Mouse (Mus musculus) MEL (cell line): ENCODE data around the gene Epn3. TPM values are rescaled to one million over a fixed set of nuclear protein-coding genes. Genes with fewer than 3 reads are reported as not detected.
A peak's percentile ranks its signal among the peaks of the same experiment; 100 is the strongest.

Experiments used
- DNase-seq: peaks from one replicate; pipeline ENCODE4 v3.0.0; 2011; ENCODE audit warnings: low read depth, low spot score
- H3K27ac ChIP-seq: 2 replicates; pipeline ENCODE4 v1.5.1; 2012; ENCODE audit warnings: low read depth, mild to moderate bottlenecking, control low read depth, low read length, moderate library complexity; ENCODE audit not compliant: control insufficient read depth
- H3K27me3 ChIP-seq, 2 experiments: fragments of 150-350 bp in 1 of 2; sonication (generic) in 1 of 2; 2 replicates each; pipeline ENCODE4 v1.6.1; 2012; ENCODE audit warnings: low read length in 2 of 2, mild to moderate bottlenecking in 2 of 2, improper control_type of control experiment in 1 of 2, moderate library complexity in 1 of 2; ENCODE audit not compliant: insufficient read depth in 2 of 2, control insufficient read depth in 1 of 2
- H3K36me3 ChIP-seq, 2 experiments: 2 replicates each; pipeline ENCODE4 v1.6.1; 2012 to 2014; ENCODE audit warnings: low read length in 2 of 2, improper control_type of control experiment in 1 of 2, inconsistent platforms in 1 of 2, mild to moderate bottlenecking in 1 of 2; ENCODE audit not compliant: insufficient read depth in 2 of 2, control insufficient read depth in 1 of 2
- H3K4me1 ChIP-seq, 2 experiments: fragments of 150-350 bp in 1 of 2; sonication (generic) in 1 of 2; 2 replicates each; pipeline ENCODE4 v1.6.1; 2012; ENCODE audit warnings: low read length in 2 of 2, improper control_type of control experiment in 1 of 2, mild to moderate bottlenecking in 1 of 2; ENCODE audit not compliant: insufficient read depth in 2 of 2, control insufficient read depth in 1 of 2
- H3K4me3 ChIP-seq, 2 experiments: fragments of 150-350 bp in 1 of 2; sonication (generic) in 1 of 2; 2 replicates each; pipeline ENCODE4 v1.5.1; 2012; ENCODE audit warnings: low read depth in 2 of 2, low read length in 2 of 2, mild to moderate bottlenecking in 2 of 2, moderate library complexity in 2 of 2, control low read depth in 1 of 2, improper control_type of control experiment in 1 of 2; ENCODE audit not compliant: control insufficient read depth in 1 of 2, insufficient read depth in 1 of 2
- H3K79me2 ChIP-seq: 2 replicates; pipeline ENCODE4 v1.6.1; 2012; ENCODE audit warnings: mild to moderate bottlenecking, low read length, moderate library complexity; ENCODE audit not compliant: control insufficient read depth, poor library complexity, insufficient read depth
- H3K9ac ChIP-seq: 2 replicates; pipeline ENCODE4 v1.6.1; 2012; ENCODE audit warnings: low read depth, mild to moderate bottlenecking, control low read depth, low read length, moderate library complexity; ENCODE audit not compliant: control insufficient read depth, poor library complexity, severe bottlenecking
- H3K9me3 ChIP-seq: fragments of 150-350 bp; sonication (generic); replicated peaks from 2 replicates; pipeline ENCODE4 v1.6.1; 2012; ENCODE audit warnings: mild to moderate bottlenecking, low read length, improper control_type of control experiment, moderate library complexity; ENCODE audit not compliant: insufficient read depth
- BHLHE40 ChIP-seq: IDR thresholded peaks from 2 replicates; pipeline ENCODE4 v1.6.1; 2012; ENCODE audit warnings: low read depth, mild to moderate bottlenecking, inconsistent platforms, low read length, improper control_type of control experiment, borderline replicate concordance
- E2F4 ChIP-seq: IDR thresholded peaks from 2 replicates; pipeline ENCODE4 v1.6.1; 2011; ENCODE audit warnings: low read depth, low read length, improper control_type of control experiment, borderline replicate concordance
- EP300 ChIP-seq, 2 experiments: IDR thresholded peaks; 2 replicates each; pipeline ENCODE4 v1.6.1; 2011; ENCODE audit warnings: improper control_type of control experiment in 2 of 2, low read length in 2 of 2, low read depth in 1 of 2, mild to moderate bottlenecking in 1 of 2
- ETS1 ChIP-seq: IDR thresholded peaks from 2 replicates; pipeline ENCODE4 v1.6.1; 2012; ENCODE audit warnings: low read depth, mild to moderate bottlenecking, inconsistent platforms, low read length, improper control_type of control experiment, moderate library complexity
- GABPA ChIP-seq: IDR thresholded peaks from 2 replicates; pipeline ENCODE4 v1.6.1; 2012; ENCODE audit warnings: low read depth, mild to moderate bottlenecking, inconsistent platforms, low read length, improper control_type of control experiment, moderate library complexity
- HCFC1 ChIP-seq: IDR thresholded peaks from 2 replicates; pipeline ENCODE4 v1.6.1; 2012; ENCODE audit warnings: low read depth, mild to moderate bottlenecking, inconsistent platforms, low read length, improper control_type of control experiment, moderate library complexity
- MAFK ChIP-seq: IDR thresholded peaks from 2 replicates; pipeline ENCODE4 v1.6.1; 2011; ENCODE audit warnings: low read depth, mild to moderate bottlenecking, low read length, improper control_type of control experiment, borderline replicate concordance
- MAZ ChIP-seq: IDR thresholded peaks from 2 replicates; pipeline ENCODE4 v1.6.1; 2012; ENCODE audit warnings: low read depth, mild to moderate bottlenecking, inconsistent platforms, low read length, improper control_type of control experiment
- MEF2A ChIP-seq: IDR thresholded peaks from 2 replicates; pipeline ENCODE4 v1.6.1; 2014; ENCODE audit warnings: low read depth, mild to moderate bottlenecking, inconsistent platforms, low read length, improper control_type of control experiment; ENCODE audit not compliant: poor library complexity, insufficient replicate concordance, severe bottlenecking; ENCODE audit errors: extremely low read depth
- MXI1 ChIP-seq: IDR thresholded peaks from 2 replicates; pipeline ENCODE4 v1.6.1; 2011; ENCODE audit warnings: mild to moderate bottlenecking, low read depth, low read length, improper control_type of control experiment
- MYB ChIP-seq: IDR thresholded peaks from 2 replicates; pipeline ENCODE4 v1.6.1; 2011; ENCODE audit warnings: mild to moderate bottlenecking, low read depth, low read length, improper control_type of control experiment
- MYC ChIP-seq: IDR thresholded peaks from 2 replicates; pipeline ENCODE4 v1.6.1; 2011; ENCODE audit warnings: low read depth, mild to moderate bottlenecking, low read length, improper control_type of control experiment, moderate library complexity
- NRF1 ChIP-seq: IDR thresholded peaks from 2 replicates; pipeline ENCODE4 v1.6.1; 2014; ENCODE audit warnings: low read depth, mild to moderate bottlenecking, inconsistent platforms, low read length, improper control_type of control experiment, moderate library complexity; ENCODE audit not compliant: poor library complexity, insufficient read depth, severe bottlenecking
- POLR2A ChIP-seq, 2 experiments: IDR thresholded peaks; 2 replicates each; pipeline ENCODE4 v1.6.1; 2011 to 2012; ENCODE audit warnings: low read length in 2 of 2, mild to moderate bottlenecking in 2 of 2, control low read depth in 1 of 2, improper control_type of control experiment in 1 of 2, low read depth in 1 of 2, moderate library complexity in 1 of 2; ENCODE audit not compliant: control insufficient read depth in 1 of 2, insufficient read depth in 1 of 2, poor library complexity in 1 of 2
- POLR2AphosphoS2 ChIP-seq: IDR thresholded peaks from 2 replicates; pipeline ENCODE4 v1.6.1; 2011; ENCODE audit warnings: low read length, improper control_type of control experiment
- POLR2AphosphoS5 ChIP-seq: IDR thresholded peaks from 2 replicates; pipeline ENCODE4 v1.6.1; 2012; ENCODE audit warnings: low read depth, borderline replicate concordance, mild to moderate bottlenecking, inconsistent platforms, low read length, moderate library complexity, mixed read lengths
- RCOR1 ChIP-seq: IDR thresholded peaks from 2 replicates; pipeline ENCODE4 v1.6.1; 2012; ENCODE audit warnings: low read depth, mild to moderate bottlenecking, inconsistent platforms, low read length, improper control_type of control experiment
- SIN3A ChIP-seq: IDR thresholded peaks from 2 replicates; pipeline ENCODE4 v1.6.1; 2012; ENCODE audit warnings: low read length, improper control_type of control experiment, inconsistent platforms
- TCF12 ChIP-seq: IDR thresholded peaks from 2 replicates; pipeline ENCODE4 v1.6.1; 2014; ENCODE audit warnings: low read depth, mild to moderate bottlenecking, inconsistent platforms, low read length, improper control_type of control experiment, moderate library complexity
- UBTF ChIP-seq: IDR thresholded peaks from 2 replicates; pipeline ENCODE4 v1.6.1; 2012; ENCODE audit warnings: low read depth, mild to moderate bottlenecking, inconsistent platforms, low read length, improper control_type of control experiment, moderate library complexity, borderline replicate concordance; ENCODE audit not compliant: insufficient read depth
- USF1 ChIP-seq: IDR thresholded peaks from 2 replicates; pipeline ENCODE4 v1.6.1; 2014; ENCODE audit warnings: low read depth, mild to moderate bottlenecking, inconsistent platforms, low read length, improper control_type of control experiment, moderate library complexity
- ZC3H11A ChIP-seq: IDR thresholded peaks from 2 replicates; pipeline ENCODE4 v1.6.1; 2012; ENCODE audit warnings: low read depth, mild to moderate bottlenecking, inconsistent platforms, low read length, improper control_type of control experiment
- polyA plus RNA-seq, 2 experiments: library from polyadenylated mRNA; stranded (reverse) in 1 of 2; unstranded in 1 of 2; fragments of >175 nt in 1 of 2; fragments of >200 nt in 1 of 2; gene quantifications; 2 replicates each; pipeline versions ENCODE4 v1.2.1 to v1.2.4; 2012; ENCODE audit warnings: low replicate concordance in 2 of 2, low read depth in 1 of 2; ENCODE audit not compliant: insufficient read length in 2 of 2, insufficient read depth in 1 of 2, missing spikeins in 1 of 2
- total RNA-seq: library from RNA; depleted of rRNA; stranded (reverse); fragments of 300-350 nt; gene quantifications from 2 replicates; pipeline ENCODE4 v1.2.3, GENCODE M21; 2012

Epn3 gene
- total and polyA plus RNA-seq, 3 experiments: not detected

- peaks cover 14 to 15% of the 10 kb centered on the region in 2 experiments for H3K27me3 ChIP-seq
- no peak overlapping the region for H3K9ac ChIP-seq
- TF ChIP-seq POLR2A (IDR thresholded peaks at IDR 0.05; ENCODE audit: control insufficient read depth in 1 of 2, insufficient read depth in 1 of 2, low read depth in 1 of 2, low read length in 2 of 2, poor library complexity in 1 of 2) (0 out of 4 replicates have a peak, but pooled peaks of 1 of the 2 experiments have one; percentile 20), MYC (no peak)
- H3K4me3 ChIP-seq: no peak overlapping the region
- H3K27ac ChIP-seq: no peak overlapping the region
- H3K9me3 ChIP-seq: no peaks in the 10 kb centered on the region
- no peaks in the 10 kb centered on the region for H3K36me3 ChIP-seq
- DNase-seq: no peak
- no peaks in the 10 kb centered on the region for H3K79me2 ChIP-seq
- H3K4me1 ChIP-seq: no peaks in the 10 kb centered on the region
Observed at GRCm38 (mm10) chr11:94445300-94445699, 54.5 kb downstream of the Epn3 start.

- no peak overlapping the region for H3K27ac ChIP-seq
- H3K9me3 ChIP-seq: no peaks in the 10 kb centered on the region
- no peak for TF ChIP-seq MYC
- no peak for TF ChIP-seq GABPA
- no peak for TF ChIP-seq NRF1
- TF ChIP-seq ZC3H11A: no peak
- TF ChIP-seq ETS1: no peak
- TF ChIP-seq POLR2AphosphoS5: no peak
- TF ChIP-seq EP300 (IDR thresholded peaks at IDR 0.05; ENCODE audit: low read depth in 1 of 2, low read length in 2 of 2): no peak
- TF ChIP-seq MAFK: no peak
- TF ChIP-seq MXI1: no peak
- TF ChIP-seq HCFC1: no peak
- TF ChIP-seq RCOR1: no peak
- H3K9ac ChIP-seq: no peak overlapping the region
- no peak for DNase-seq
- H3K27me3 ChIP-seq: peaks cover 14 to 16% of the 10 kb centered on the region in 2 experiments
- no peak overlapping the region for H3K4me3 ChIP-seq
- no peaks in the 10 kb centered on the region for H3K36me3 ChIP-seq
- no peaks in the 10 kb centered on the region for H3K79me2 ChIP-seq
- no peaks in the 10 kb centered on the region for H3K4me1 ChIP-seq
Observed at GRCm38 (mm10) chr11:94444829-94445228, 54.9 kb downstream of the Epn3 start.

- peaks cover 8 to 16% of the 10 kb centered on the region in 2 experiments; a peak in 3 of 4 replicates for H3K27me3 ChIP-seq
- no peak overlapping the region for H3K4me3 ChIP-seq
- no peaks in the 10 kb centered on the region for H3K36me3 ChIP-seq
- no peaks in the 10 kb centered on the region for H3K4me1 ChIP-seq
- H3K27ac ChIP-seq: no peak overlapping the region
- no peaks in the 10 kb centered on the region for H3K9me3 ChIP-seq
- no peaks in the 10 kb centered on the region for H3K79me2 ChIP-seq
- no peak for TF ChIP-seq TCF12
- no peak for TF ChIP-seq MAZ
- no peak for TF ChIP-seq SIN3A
- no peak for TF ChIP-seq E2F4
- TF ChIP-seq BHLHE40: no peak
- no peak for TF ChIP-seq UBTF
- TF ChIP-seq USF1: no peak
- TF ChIP-seq ZC3H11A: no peak
- no peak for TF ChIP-seq MEF2A
- no peak for TF ChIP-seq MYB
- TF ChIP-seq POLR2AphosphoS5: no peak
- TF ChIP-seq MAFK: no peak
- no peak for TF ChIP-seq POLR2AphosphoS2
- no peak for DNase-seq
- no peak overlapping the region for H3K9ac ChIP-seq
Observed at GRCm38 (mm10) chr11:94441752-94442151, 58.0 kb downstream of the Epn3 start.
